ENCODE assay signal across 12 mouse cellular contexts in genomic region chr8:90520186-90520585, GRCm38 (mm10).
DNase-seq lines count a peak whose midpoint lies in the region; ATAC-seq lines count a peak whose summit lies in the region.
"Had no signal": no experiment of that assay in that cellular context is flagged by ENCODE, and none has a peak within 500 bp of the region (broad histone marks: within the 10 kb centered on the region; RNA-seq: fewer than 3 reads in every experiment).

No protein-coding gene starts in this region.

- no peaks in the 10 kb centered on the region for H3K36me3 ChIP-seq in kidney, embryonic 16.5 days (ENCODE audit: insufficient read depth, low read length)
- no peaks in the 10 kb centered on the region for H3K36me3 ChIP-seq in embryonic facial prominence, embryonic 14.5 days (ENCODE audit: control insufficient read depth, insufficient read depth, low read length)
- no peaks in the 10 kb centered on the region for H3K36me3 ChIP-seq in hindbrain, embryonic 16.5 days (ENCODE audit: control insufficient read depth, insufficient read depth, low read length)
- no peaks in the 10 kb centered on the region for H3K36me3 ChIP-seq in neural tube, embryonic 13.5 days
- no peaks in the 10 kb centered on the region for H3K36me3 ChIP-seq in heart, embryonic 11.5 days (ENCODE audit: control insufficient read depth, insufficient read depth, low read length)
- H3K36me3 ChIP-seq: limb, embryonic 12.5 days had no signal

- 0 out of 2 replicates have a peak, but pooled peaks cover 4% of the 10 kb centered on the region for H3K9me3 ChIP-seq in kidney, embryonic 16.5 days (ENCODE audit: low read length)
- H3K9me3 ChIP-seq in embryonic facial prominence, embryonic 14.5 days (ENCODE audit: control insufficient read depth, low read length): 0 out of 2 replicates have a peak, but pooled peaks cover 10% of the 10 kb centered on the region
- H3K9me3 ChIP-seq in hindbrain, embryonic 16.5 days (ENCODE audit: control insufficient read depth, low read length): no peaks in the 10 kb centered on the region
- H3K9me3 ChIP-seq in neural tube, embryonic 13.5 days: no peaks in the 10 kb centered on the region
- H3K9me3 ChIP-seq in heart, embryonic 11.5 days (replicated peaks; ENCODE audit: control insufficient read depth, low read length): no peaks in the 10 kb centered on the region

- H3K4me2 ChIP-seq in kidney, embryonic 16.5 days (replicated peaks; ENCODE audit: low read depth, low read length): no peak overlapping the region
- H3K4me2 ChIP-seq in embryonic facial prominence, embryonic 14.5 days (ENCODE audit: low read depth, low read length): no peak overlapping the region
- H3K4me2 ChIP-seq in hindbrain, embryonic 16.5 days (ENCODE audit: low read length): no peak overlapping the region
- no peak overlapping the region for H3K4me2 ChIP-seq in neural tube, embryonic 13.5 days
- H3K4me2 ChIP-seq in heart, embryonic 11.5 days: no peak overlapping the region
- H3K4me2 ChIP-seq: limb, embryonic 12.5 days had no signal

- no peak overlapping the region for H3K27ac ChIP-seq in kidney, embryonic 16.5 days (ENCODE audit: low read length)
- H3K27ac ChIP-seq in embryonic facial prominence, embryonic 14.5 days (replicated peaks; ENCODE audit: low read depth, low read length): no peak overlapping the region
- no peak overlapping the region for H3K27ac ChIP-seq in hindbrain, embryonic 16.5 days (ENCODE audit: low read depth, low read length)
- H3K27ac ChIP-seq in neural tube, embryonic 13.5 days (replicated peaks): peak overlapping the region; percentile 43; the same call in 1 of the 2 replicates
- no peak overlapping the region for H3K27ac ChIP-seq in heart, embryonic 11.5 days (ENCODE audit: low read depth, low read length)
- H3K27ac ChIP-seq: limb, embryonic 12.5 days; stomach, postnatal 0 days had no signal

- no peaks in the 10 kb centered on the region for H3K27me3 ChIP-seq in kidney, embryonic 16.5 days (ENCODE audit: insufficient read depth, low read length)
- no peaks in the 10 kb centered on the region for H3K27me3 ChIP-seq in embryonic facial prominence, embryonic 14.5 days (replicated peaks; ENCODE audit: control insufficient read depth, insufficient read depth, low read length)
- H3K27me3 ChIP-seq in hindbrain, embryonic 16.5 days (replicated peaks; ENCODE audit: control insufficient read depth, insufficient read depth, low read length): no peaks in the 10 kb centered on the region
- no peaks in the 10 kb centered on the region for H3K27me3 ChIP-seq in neural tube, embryonic 13.5 days
- no peaks in the 10 kb centered on the region for H3K27me3 ChIP-seq in heart, embryonic 11.5 days (ENCODE audit: control insufficient read depth, insufficient read depth, low read length)
- H3K27me3 ChIP-seq: limb, embryonic 12.5 days had no signal

- no peak for DNase-seq in kidney, postnatal 25 days
- peak; percentile 65 for DNase-seq in embryonic facial prominence, embryonic 14.5 days (ENCODE audit: low spot score)
- DNase-seq in left cerebral cortex, adult 11 months (ENCODE audit: low spot score): no peak
- no peak for DNase-seq in frontal cortex, adult 2 months (ENCODE audit: extremely low spot score in 1 of 2, low spot score in 1 of 2)
- DNase-seq: heart, adult 11 months had no signal

- H3K4me3 ChIP-seq in kidney, embryonic 16.5 days (ENCODE audit: low read length): no peak overlapping the region
- H3K4me3 ChIP-seq in embryonic facial prominence, embryonic 14.5 days (ENCODE audit: low read depth, low read length): no peak overlapping the region
- H3K4me3 ChIP-seq in hindbrain, embryonic 16.5 days (ENCODE audit: low read length): no peak overlapping the region
- H3K4me3 ChIP-seq in neural tube, embryonic 13.5 days: no peak overlapping the region
- no peak overlapping the region for H3K4me3 ChIP-seq in heart, embryonic 11.5 days (ENCODE audit: low read depth, low read length)
- H3K4me3 ChIP-seq: limb, embryonic 12.5 days had no signal

- WGBS in kidney, embryonic 16.5 days: 23% methylated on average over 4 of the region's 4 CpGs
- WGBS in embryonic facial prominence, embryonic 14.5 days: 29% methylated on average over 4 of the region's 4 CpGs
- WGBS in hindbrain, embryonic 16.5 days: 14% methylated on average over 4 of the region's 4 CpGs
- whole genome bisulfite sequencing in neural tube, embryonic 13.5 days: 11% methylated on average over 4 of the region's 4 CpGs
- WGBS in heart, embryonic 11.5 days (ENCODE audit: insufficient replicate concordance): 36% methylated on average over 4 of the region's 4 CpGs

- no peak overlapping the region for H3K9ac ChIP-seq in kidney, embryonic 16.5 days (replicated peaks; ENCODE audit: low read length)
- H3K9ac ChIP-seq in embryonic facial prominence, embryonic 14.5 days (ENCODE audit: low read depth, low read length): no peak overlapping the region
- H3K9ac ChIP-seq in hindbrain, embryonic 16.5 days (ENCODE audit: low read depth, low read length): no peak overlapping the region
- H3K9ac ChIP-seq in neural tube, embryonic 13.5 days: no peak overlapping the region
- no peak overlapping the region for H3K9ac ChIP-seq in heart, embryonic 11.5 days (ENCODE audit: low read depth, low read length)
- H3K9ac ChIP-seq: limb, embryonic 12.5 days had no signal

- peak; percentile 81; the same call in 1 of the 2 replicates for ATAC-seq in kidney, embryonic 16.5 days (ENCODE audit: low FRiP score, low TSS enrichment)
- ATAC-seq in embryonic facial prominence, embryonic 14.5 days (ENCODE audit: low read depth): peak; percentile 65; the same call in 1 of the 2 replicates
- ATAC-seq in hindbrain, embryonic 16.5 days: peak; percentile 70; the same call in 1 of the 2 replicates
- ATAC-seq in neural tube, embryonic 13.5 days (ENCODE audit: low read depth): peak; percentile 76
- ATAC-seq in heart, embryonic 11.5 days (replicated peaks; ENCODE audit: insufficient number of reproducible peaks, low FRiP score, low TSS enrichment): no peak
- ATAC-seq: intestine, embryonic 16.5 days had no signal

- no peaks in the 10 kb centered on the region for H3K4me1 ChIP-seq in kidney, embryonic 16.5 days (ENCODE audit: insufficient read depth, low read length)
- H3K4me1 ChIP-seq in embryonic facial prominence, embryonic 14.5 days (ENCODE audit: control insufficient read depth, insufficient read depth, low read length): no peaks in the 10 kb centered on the region
- H3K4me1 ChIP-seq in hindbrain, embryonic 16.5 days (ENCODE audit: control insufficient read depth, insufficient read depth, low read depth, low read length): peaks cover 6% of the 10 kb centered on the region
- peaks cover 24% of the 10 kb centered on the region for H3K4me1 ChIP-seq in neural tube, embryonic 13.5 days (replicated peaks)
- no peaks in the 10 kb centered on the region for H3K4me1 ChIP-seq in heart, embryonic 11.5 days (ENCODE audit: control insufficient read depth, insufficient read depth, low read length)
